Mouse (Mus musculus) brain, embryonic 14.5 days (tissue): ENCODE results near the gene Lhb.

ENCODE experiments used
- CTCF ChIP-seq: fragments of 200-500 bp; IDR thresholded peaks from 2 replicates; pipeline ENCODE4 v1.5.1; 2012; ENCODE audit warnings: inconsistent platforms, mild to moderate bottlenecking, moderate library complexity, borderline replicate concordance; ENCODE audit not compliant: insufficient read depth, insufficient read length; ENCODE audit errors: extremely low read depth
- POLR2A ChIP-seq: fragments of 200-500 bp; IDR thresholded peaks from 2 replicates; pipeline ENCODE4 v1.6.1; 2012; ENCODE audit warnings: mild to moderate bottlenecking, inconsistent platforms, borderline replicate concordance; ENCODE audit not compliant: poor library complexity, insufficient read depth, insufficient read length, severe bottlenecking; ENCODE audit errors: extremely low read depth

DNA sequence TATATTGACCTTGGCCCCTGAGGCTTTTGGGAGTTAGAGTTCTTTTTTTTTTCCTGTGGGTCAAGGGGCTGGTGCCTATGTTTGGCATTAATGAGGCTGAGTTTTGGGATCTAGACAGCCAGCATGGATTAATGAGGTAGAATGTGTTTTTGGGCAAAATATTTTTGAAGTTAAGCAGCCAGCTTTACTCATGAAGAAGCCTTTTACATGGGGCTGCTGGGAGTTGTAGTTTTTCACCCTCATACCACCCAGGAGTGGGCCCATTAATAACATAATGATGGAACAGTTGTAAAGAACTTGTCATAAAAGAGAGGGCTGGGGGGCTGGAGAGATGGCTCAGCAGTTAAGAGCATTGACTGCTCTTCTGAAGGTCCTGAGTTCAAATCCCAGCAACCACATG lies 26.0 kb downstream of the Lhb start:
- no peak for TF ChIP-seq CTCF
- no peak for TF ChIP-seq POLR2A
